Mouse (Mus musculus): ENCODE data around the gene Map3k21.

Map3k21 gene

GRCm38 (mm10) chr8:125910365-125911228 is at the start of gene Map3k21:
Gene Map3k21 (plus strand): TSS chr8:125910450.
- no peak for DNase-seq (ENCODE audit: low spot score)

DNA sequence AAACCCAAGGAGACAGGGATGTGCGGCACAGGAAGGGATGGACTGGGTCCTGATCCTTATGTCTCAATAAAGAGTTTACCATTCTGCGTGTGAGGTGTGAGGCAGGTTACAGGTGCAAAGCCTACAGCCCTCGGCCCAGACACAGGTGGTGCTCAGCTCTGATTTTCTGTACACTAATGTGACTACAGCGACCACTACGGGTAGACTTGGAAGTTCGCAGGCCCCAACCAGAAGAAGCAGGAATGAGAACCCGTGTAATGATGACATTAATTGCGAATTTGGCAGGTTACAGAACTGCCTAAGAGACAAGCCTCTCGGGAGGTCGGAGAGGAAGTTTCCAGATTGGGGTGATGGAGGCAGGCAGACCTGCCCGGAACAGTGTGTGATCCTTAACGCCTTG is 44.1 kb upstream of the Map3k21 start:
- DNase-seq (ENCODE audit: low spot score): no peak

DNA sequence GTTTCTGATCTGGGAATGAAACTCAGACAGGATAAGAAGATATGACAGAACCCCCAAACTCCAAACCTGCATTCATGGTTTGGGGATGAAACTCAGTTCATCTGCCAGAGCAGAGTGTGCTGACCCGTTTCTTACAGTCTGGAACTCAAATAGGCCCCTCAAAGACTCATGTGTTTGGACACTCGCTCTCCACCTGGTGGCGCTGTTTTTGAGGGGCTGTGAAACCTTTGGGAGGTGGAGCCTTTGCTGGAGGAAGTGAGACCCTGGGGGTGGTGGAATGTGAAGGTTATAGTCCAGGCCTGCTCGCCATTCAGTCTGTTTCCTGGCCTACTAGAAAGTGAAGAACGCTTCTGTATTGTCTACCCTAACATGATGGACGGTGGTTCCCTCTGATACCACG is 41.7 kb upstream of the Map3k21 start:
- no peak for DNase-seq (ENCODE audit: low spot score)

- DNase-seq (ENCODE audit: low spot score): no peak
Observed at GRCm38 (mm10) chr8:125869739-125870138, 40.5 kb upstream of the Map3k21 start.

DNA sequence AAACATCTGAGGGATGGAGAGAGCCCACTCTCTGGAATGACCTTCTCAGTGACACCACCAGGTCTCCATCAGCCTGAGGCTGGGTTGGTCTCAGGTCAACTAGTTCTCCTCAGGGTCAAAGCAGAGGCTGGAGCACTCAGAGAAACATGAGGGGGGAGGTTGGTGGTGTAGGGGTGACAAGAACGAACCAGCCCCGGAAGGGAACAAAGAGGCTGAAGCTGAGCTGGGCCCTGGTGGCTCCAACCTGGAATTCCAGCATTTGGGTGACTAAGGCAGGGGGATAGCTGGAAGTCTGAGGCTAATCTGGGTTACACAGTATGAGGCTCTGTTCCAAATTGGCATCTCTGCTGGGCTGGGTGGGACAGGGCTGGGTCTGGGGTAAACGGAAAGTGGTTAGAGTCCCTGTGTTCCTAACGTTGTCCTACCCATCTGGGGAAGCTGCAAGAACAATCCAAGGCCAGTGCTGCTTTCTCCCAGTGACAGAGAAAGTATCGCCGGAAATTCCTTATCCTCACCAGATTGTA is 40.0 kb upstream of the Map3k21 start:
- no peak for DNase-seq (ENCODE audit: low spot score)

GRCm38 (mm10) chr8:125870821-125871321 is 39.4 kb upstream of the Map3k21 start:
- DNase-seq (ENCODE audit: low spot score): peak; percentile 23

- DNase-seq (ENCODE audit: low spot score): no peak
Observed at GRCm38 (mm10) chr8:125872501-125873249, 37.6 kb upstream of the Map3k21 start.

GRCm38 (mm10) chr8:125873250-125873534 is 37.1 kb upstream of the Map3k21 start:
- DNase-seq (ENCODE audit: low spot score): no peak

GRCm38 (mm10) chr8:125880447-125880846 is 29.8 kb upstream of the Map3k21 start:
- no peak for DNase-seq (ENCODE audit: low spot score)

DNA sequence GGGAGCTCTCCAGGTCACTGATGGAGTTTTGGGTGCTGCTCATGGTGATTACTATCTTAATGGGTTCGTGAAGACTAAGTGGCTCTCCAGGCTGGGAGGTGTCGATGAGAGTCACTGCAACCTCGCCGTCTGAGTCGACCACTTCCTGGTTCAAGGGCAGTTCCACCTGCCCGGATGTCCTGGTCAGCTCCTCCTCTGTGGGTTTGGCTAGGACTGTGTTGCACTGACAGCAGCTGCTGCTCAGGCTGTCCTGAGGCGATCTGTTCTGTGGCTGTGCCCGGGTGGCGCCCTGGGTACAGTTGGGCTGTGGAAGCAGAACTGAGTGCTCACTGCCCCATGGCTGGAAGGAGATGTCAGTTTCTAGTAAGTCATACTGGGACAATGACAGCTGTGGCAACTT is 22.7 kb upstream of the Map3k21 start:
- no peak for DNase-seq (ENCODE audit: low spot score)

GRCm38 (mm10) chr8:125889920-125890319 is 20.3 kb upstream of the Map3k21 start:
- DNase-seq (ENCODE audit: low spot score): no peak

DNA sequence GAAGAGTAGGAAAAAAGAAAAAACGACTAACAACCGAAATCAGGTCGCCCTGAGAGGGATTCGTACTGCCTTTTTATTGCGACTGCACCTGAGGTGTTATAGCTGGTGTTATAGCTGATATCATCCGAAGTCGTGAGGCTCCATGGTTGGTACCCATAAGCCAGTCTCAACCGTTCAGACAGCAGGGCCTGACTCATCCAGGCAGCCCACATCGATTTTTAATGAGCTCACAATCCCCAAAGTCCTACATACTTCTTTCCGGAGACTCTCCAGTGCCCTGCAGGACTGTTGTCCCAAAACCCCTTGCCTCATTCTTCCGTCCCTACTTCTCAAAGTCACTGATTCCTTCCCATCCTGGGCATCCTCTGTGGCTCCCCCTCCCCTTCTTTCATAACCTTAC is 12.9 kb upstream of the Map3k21 start:
- DNase-seq (ENCODE audit: low spot score): no peak

DNA sequence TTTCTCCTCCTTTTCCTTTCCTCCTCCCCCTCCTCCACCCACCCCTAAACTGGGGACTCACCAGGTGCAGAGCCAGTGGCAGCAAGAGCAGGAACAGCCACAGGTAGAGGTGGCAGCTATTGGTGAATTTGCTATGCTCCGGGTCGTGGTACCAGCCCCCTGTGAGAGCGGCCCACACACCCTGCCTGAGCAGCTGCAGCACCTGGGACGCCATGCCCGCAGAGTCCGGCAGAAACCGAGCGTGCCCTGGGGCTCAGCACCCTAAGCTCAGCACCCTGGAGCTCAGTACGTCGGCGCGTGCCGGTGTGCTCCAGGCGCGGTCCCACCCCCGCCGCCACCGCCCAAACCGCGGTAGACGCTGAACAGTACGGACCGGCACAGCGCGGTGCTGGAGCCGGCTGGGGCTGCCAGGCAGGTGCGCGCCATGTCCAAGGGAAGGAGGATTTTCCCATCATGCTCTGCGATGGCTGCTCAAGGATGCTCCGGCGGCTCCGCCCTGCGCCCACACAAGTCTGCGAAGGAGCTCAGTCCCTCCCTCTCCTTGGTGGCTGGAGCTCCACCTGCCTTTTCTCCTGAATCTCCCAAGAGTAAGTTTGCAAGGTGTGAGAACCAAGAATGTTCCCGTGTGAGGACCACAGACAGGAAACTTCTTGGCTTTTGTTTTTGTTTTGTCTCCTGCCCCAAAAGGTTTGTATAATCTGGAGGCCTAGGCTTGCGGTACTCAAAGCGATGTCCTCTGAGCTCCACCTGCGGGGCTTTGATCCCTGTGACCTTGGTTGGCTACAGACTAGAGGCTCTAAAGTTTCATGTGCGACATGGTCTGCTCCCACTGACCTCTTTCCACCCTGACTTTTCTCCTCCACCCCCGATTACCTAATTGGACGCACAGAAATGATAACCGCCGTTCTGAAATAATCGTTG is 12.1 kb upstream of the Map3k21 start, which contains the start of gene Pcnx2:
Pcnx2 (minus strand) TSS at position 450 of the 921 bp plus-strand sequence.
- no peak for DNase-seq (ENCODE audit: low spot score)

GRCm38 (mm10) chr8:125898899-125899298 is 11.4 kb upstream of the Map3k21 start:
- DNase-seq (ENCODE audit: low spot score): no peak

DNA sequence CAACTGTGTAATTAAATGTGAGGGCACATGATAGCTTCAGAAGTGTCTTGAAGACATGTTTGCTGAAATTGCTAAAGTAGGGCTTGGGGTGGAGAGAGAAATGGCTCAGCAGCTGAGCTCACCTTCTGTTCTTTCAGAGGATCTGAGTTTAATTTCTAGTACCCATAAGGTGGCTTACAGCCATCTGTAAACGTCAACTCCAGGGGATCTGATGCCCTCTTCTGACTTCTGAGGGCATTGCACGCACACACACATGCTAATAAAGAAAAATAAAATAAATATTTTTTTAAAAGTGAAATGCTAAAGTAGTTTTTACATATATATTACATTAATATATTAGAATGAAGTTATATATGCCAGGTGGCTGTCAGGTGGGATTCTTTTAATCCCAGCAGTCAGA is 9.1 kb upstream of the Map3k21 start:
- no peak for DNase-seq (ENCODE audit: low spot score)

- peak; percentile 86 for DNase-seq (ENCODE audit: low spot score)
Observed at GRCm38 (mm10) chr8:125902521-125902920, 7.7 kb upstream of the Map3k21 start.

DNA sequence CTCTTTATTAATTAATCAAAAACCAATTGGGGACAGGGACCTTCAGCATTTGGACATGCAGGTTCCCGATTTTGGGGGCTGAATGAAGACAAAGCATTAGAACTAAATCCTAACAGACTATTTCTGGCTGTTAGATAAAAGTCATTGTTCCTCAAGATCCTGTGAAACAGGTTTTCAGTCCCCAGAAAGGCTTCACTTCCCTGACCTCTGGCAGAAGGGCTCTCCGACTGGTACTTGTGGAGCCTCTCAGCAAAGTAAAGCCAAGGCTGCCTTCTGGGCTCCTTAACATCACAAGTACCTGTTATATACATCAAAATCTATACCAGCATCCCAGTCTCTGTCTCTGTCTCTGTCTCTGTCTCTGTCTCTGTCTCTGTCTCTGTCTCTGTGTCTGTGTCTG is 4.9 kb upstream of the Map3k21 start:
- no peak for DNase-seq (ENCODE audit: low spot score)

- DNase-seq (ENCODE audit: low spot score): no peak
Observed at GRCm38 (mm10) chr8:125907311-125907710, 2.9 kb upstream of the Map3k21 start.

GRCm38 (mm10) chr8:125909661-125910364 is 437 bp upstream of the Map3k21 start:
- DNase-seq (ENCODE audit: low spot score): peak; percentile 84

DNA sequence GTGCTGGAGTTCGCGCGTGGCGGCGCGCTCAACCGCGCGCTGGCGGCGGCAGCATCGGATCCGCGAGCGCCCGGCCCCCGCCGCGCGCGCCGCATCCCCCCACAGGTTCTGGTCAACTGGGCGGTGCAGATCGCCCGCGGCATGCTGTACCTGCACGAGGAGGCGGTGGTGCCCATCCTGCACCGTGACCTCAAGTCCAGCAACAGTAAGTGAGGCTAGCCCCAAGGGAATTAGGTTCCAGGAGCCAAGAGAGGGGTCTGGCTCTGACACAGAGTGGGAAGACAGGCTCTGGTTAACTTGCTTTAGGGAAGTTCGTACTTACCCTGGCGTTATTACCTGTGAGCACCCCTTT is 955 bp downstream of the Map3k21 start:
- no peak for DNase-seq (ENCODE audit: low spot score)

GRCm38 (mm10) chr8:125913206-125913605 is 3.0 kb downstream of the Map3k21 start:
- no peak for DNase-seq (ENCODE audit: low spot score)

Measured in testis, postnatal 14 days (tissue).